Mouse (Mus musculus) layer of hippocampus, adult 18-20 months (tissue): ENCODE measurements at regions not wholly inside any gene's neighbourhood (a gene's known extent, or its start where the extent isn't known, plus 50 kb on each side); places are given as distances from the start of the nearest gene placed in this dataset.

Experiments
- DNase-seq, 2 experiments: peaks; one replicate each; pipeline ENCODE4 v3.0.0; 2022; ENCODE audit warnings: low spot score in 2 of 2

- DNase-seq = no peak
Observed at GRCm38 (mm10) chrX:142456022-142456421, 65.7 kb upstream of the Acsl4 start.

- DNase-seq = no peak
Observed at GRCm38 (mm10) chrX:142464174-142464573, 73.8 kb upstream of the Acsl4 start.

- no peak for DNase-seq
Observed at GRCm38 (mm10) chrX:142464756-142465155, 74.4 kb upstream of the Acsl4 start.

GRCm38 (mm10) chrX:142467850-142468256, 77.5 kb upstream of the Acsl4 start:
- DNase-seq = no peak

GRCm38 (mm10) chrX:142468388-142468787, 78.1 kb upstream of the Acsl4 start:
- DNase-seq = no peak

- DNase-seq = no peak
Observed at GRCm38 (mm10) chrX:142469048-142469634, 78.8 kb upstream of the Acsl4 start.

- no peak for DNase-seq
Observed at GRCm38 (mm10) chrX:142470083-142470482, 79.7 kb upstream of the Acsl4 start.

GRCm38 (mm10) chrX:142481203-142481815, 91.0 kb upstream of the Acsl4 start:
- peak in 1 of 2 experiments; percentile 28 for DNase-seq

GRCm38 (mm10) chrX:142488078-142488477, 97.7 kb upstream of the Acsl4 start:
- DNase-seq = no peak

GRCm38 (mm10) chrX:142490093-142490717, 99.9 kb upstream of the Acsl4 start:
- DNase-seq = no peak

GRCm38 (mm10) chrX:142501094-142501493, 110.8 kb upstream of the Acsl4 start:
- DNase-seq = no peak

GRCm38 (mm10) chrX:142504962-142505361, 114.6 kb upstream of the Acsl4 start:
- no peak for DNase-seq

- no peak for DNase-seq
Observed at GRCm38 (mm10) chrX:142507475-142507874, 117.1 kb upstream of the Acsl4 start.

- DNase-seq = no peak
Observed at GRCm38 (mm10) chrX:142516406-142517131, 126.2 kb upstream of the Acsl4 start.

- DNase-seq = no peak
Observed at GRCm38 (mm10) chrX:142517205-142517604, 126.9 kb upstream of the Acsl4 start.

- no peak for DNase-seq
Observed at GRCm38 (mm10) chrX:142521063-142521462, 130.7 kb upstream of the Acsl4 start.

GRCm38 (mm10) chrX:142526953-142527352, 136.6 kb upstream of the Acsl4 start:
- DNase-seq = peak in 1 of 2 experiments; percentile 45

- no peak for DNase-seq
Observed at GRCm38 (mm10) chrX:142529892-142530291, 139.6 kb upstream of the Acsl4 start.

- peak in 1 of 2 experiments; percentile 11 for DNase-seq
Observed at GRCm38 (mm10) chrX:142534780-142535179, 144.4 kb upstream of the Acsl4 start.

GRCm38 (mm10) chrX:142535540-142535939, 145.2 kb upstream of the Acsl4 start:
- DNase-seq = no peak

- no peak for DNase-seq
Observed at GRCm38 (mm10) chrX:142535954-142536353, 145.3 kb upstream of the Tmem164 start.
